Mouse (Mus musculus): Measurements from ENCODE around the gene Cyth2.

GRCm38 (mm10) chr7:45805941-45806340 lies 8.4 kb downstream of the Cyth2 start:
- TF ChIP-seq CTCF (IDR thresholded peaks at IDR 0.05) (no peak), EP300 (IDR thresholded peaks at IDR 0.05) (no peak)
